Mouse (Mus musculus): ENCODE measurements around the gene 1700025C18Rik.

Gene 1700025C18Rik

GRCm38 (mm10) chr2:165037415-165037814 lies 53.1 kb downstream of the 1700025C18Rik start:
- no peak for DNase-seq (ENCODE audit: low spot score)

- no peak for DNase-seq (ENCODE audit: low spot score)
Measured at GRCm38 (mm10) chr2:165035058-165035431, 55.5 kb downstream of the 1700025C18Rik start.

GRCm38 (mm10) chr2:165034131-165035057 lies 56.2 kb downstream of the 1700025C18Rik start, which contains the start of gene Ncoa5:
Gene Ncoa5, minus strand, starts transcription at chr2:165034867.
- DNase-seq (ENCODE audit: low spot score), result peak; percentile 98

GRCm38 (mm10) chr2:165033306-165033705 lies 57.2 kb downstream of the 1700025C18Rik start:
- no peak for DNase-seq (ENCODE audit: low spot score)

- no peak for DNase-seq (ENCODE audit: low spot score)
Measured at GRCm38 (mm10) chr2:165032533-165032932, 58.0 kb downstream of the 1700025C18Rik start.

Data from ovary, postnatal 36 days (tissue).